In genomic region chr11:81595235-81595634, GRCm38 (mm10) we compare ENCODE assay signal across 11 mouse cellular contexts.
DNase-seq lines count a peak whose midpoint lies in the region; ATAC-seq and TF ChIP-seq lines count a peak whose summit lies in the region.
"Had no signal": no experiment of that assay in that cellular context is flagged by ENCODE, and none has a peak within 500 bp of the region (broad histone marks: within the 10 kb centered on the region; RNA-seq: fewer than 3 reads in every experiment).

No protein-coding gene starts in this region.

- WGBS in heart, embryonic 10.5 days, result 54% methylated on average over 2 of the region's 2 CpGs
- WGBS in limb, embryonic 14.5 days, result 75% methylated on average over 2 of the region's 2 CpGs
- WGBS in limb, embryonic 10.5 days, result 70% methylated on average over 2 of the region's 2 CpGs

- no peaks in the 10 kb centered on the region for H3K27me3 ChIP-seq in heart, embryonic 10.5 days (ENCODE audit: insufficient read depth, poor library complexity, severe bottlenecking)
- no peaks in the 10 kb centered on the region for H3K27me3 ChIP-seq in limb, embryonic 14.5 days (ENCODE audit: control insufficient read depth, insufficient read depth, low read length)
- H3K27me3 ChIP-seq in limb, embryonic 10.5 days (ENCODE audit: low read depth, poor library complexity, severe bottlenecking), result no peaks in the 10 kb centered on the region
- H3K27me3 ChIP-seq: liver, embryonic 15.5 days; midbrain, embryonic 15.5 days had no signal

- ATAC-seq in limb, embryonic 14.5 days (ENCODE audit: low FRiP score, low read depth), result no peak
- no peak for ATAC-seq in activated CD4-positive, CD25-positive, alpha-beta regulatory T cell, adult 4 months
- ATAC-seq: midbrain, embryonic 15.5 days had no signal

- H3K27ac ChIP-seq in heart, embryonic 10.5 days, result no peak overlapping the region
- H3K27ac ChIP-seq in limb, embryonic 14.5 days (replicated peaks; ENCODE audit: low read depth, low read length), result no peak overlapping the region
- no peak overlapping the region for H3K27ac ChIP-seq in limb, embryonic 10.5 days
- H3K27ac ChIP-seq: liver, embryonic 15.5 days; midbrain, embryonic 15.5 days had no signal

- H3K36me3 ChIP-seq in heart, embryonic 10.5 days, result no peaks in the 10 kb centered on the region
- H3K36me3 ChIP-seq in limb, embryonic 14.5 days (ENCODE audit: control insufficient read depth, insufficient read depth, low read length), result no peaks in the 10 kb centered on the region
- no peaks in the 10 kb centered on the region for H3K36me3 ChIP-seq in limb, embryonic 10.5 days
- H3K36me3 ChIP-seq: liver, embryonic 15.5 days; midbrain, embryonic 15.5 days had no signal

- TF ChIP-seq POLR2A in limb, embryonic 14.5 days (IDR thresholded peaks at IDR 0.05; ENCODE audit: borderline replicate concordance, extremely low read depth, insufficient read depth, insufficient read length), result no peak

- peak; percentile 18 for DNase-seq in adrenal gland, adult 2 months
- no peak for DNase-seq in adrenal gland, adult 8-10 months
- DNase-seq in heart, postnatal 4 days, result peak; percentile 38
- DNase-seq in heart, embryonic 10.5 days (ENCODE audit: low spot score), result no peak
- DNase-seq in limb, embryonic 14.5 days (ENCODE audit: low spot score), result peak; percentile 54
- no peak for DNase-seq in limb, embryonic 10.5 days (ENCODE audit: low spot score)
- DNase-seq in right cerebral cortex, adult 2 months (ENCODE audit: low spot score in 2 of 2), result peak; percentile 66 to 71

- H3K4me3 ChIP-seq in heart, embryonic 10.5 days, result no peak overlapping the region
- no peak overlapping the region for H3K4me3 ChIP-seq in limb, embryonic 14.5 days (replicated peaks; ENCODE audit: low read length)
- no peak overlapping the region for H3K4me3 ChIP-seq in limb, embryonic 10.5 days
- H3K4me3 ChIP-seq: erythroblast, embryonic 14.5 days; liver, embryonic 15.5 days; midbrain, embryonic 15.5 days had no signal

- no peak overlapping the region for H3K4me2 ChIP-seq in limb, embryonic 14.5 days (replicated peaks; ENCODE audit: low read depth, low read length, severe bottlenecking)
- H3K4me2 ChIP-seq: liver, embryonic 15.5 days; midbrain, embryonic 15.5 days had no signal

- H3K9me3 ChIP-seq in heart, embryonic 10.5 days, result no peaks in the 10 kb centered on the region
- no peaks in the 10 kb centered on the region for H3K9me3 ChIP-seq in limb, embryonic 14.5 days (ENCODE audit: control insufficient read depth, low read length)
- no peaks in the 10 kb centered on the region for H3K9me3 ChIP-seq in limb, embryonic 10.5 days (replicated peaks)
- H3K9me3 ChIP-seq: liver, embryonic 15.5 days; midbrain, embryonic 15.5 days had no signal

- H3K9ac ChIP-seq in limb, embryonic 14.5 days (ENCODE audit: low read depth, low read length, severe bottlenecking), result no peak overlapping the region
- H3K9ac ChIP-seq: liver, embryonic 15.5 days; midbrain, embryonic 15.5 days had no signal

- H3K4me1 ChIP-seq in heart, embryonic 10.5 days, result peaks cover 14% of the 10 kb centered on the region; the same call in 1 of the 2 replicates
- H3K4me1 ChIP-seq in limb, embryonic 14.5 days (ENCODE audit: control insufficient read depth, insufficient read depth, low read length), result no peaks in the 10 kb centered on the region
- H3K4me1 ChIP-seq in limb, embryonic 10.5 days, result no peaks in the 10 kb centered on the region
- H3K4me1 ChIP-seq: liver, embryonic 15.5 days had no signal

Comparison
In these comparisons a context has a peak if more than half of its experiments do, and no peak if none do; other contexts are left out.
1. DNase-seq: peak in adrenal gland, adult 2 months (single experiment), heart, postnatal 4 days (single experiment), limb, embryonic 14.5 days (single experiment) and right cerebral cortex, adult 2 months (2 of 2); none in adrenal gland, adult 8-10 months (single experiment), heart, embryonic 10.5 days (single experiment) and limb, embryonic 10.5 days (single experiment).